Mouse (Mus musculus): ENCODE results near the gene Exoc4. TPM values are rescaled to one million over a fixed set of nuclear protein-coding genes. Genes with fewer than 3 reads are reported as not detected.

Gene Exoc4
- total and polyA plus RNA-seq, 3 experiments: 10.5 to 86.2 (median 80.5) TPM

- no peaks in the 10 kb centered on the region for H3K27me3 ChIP-seq (ENCODE audit: insufficient read depth, low read length)
- no peak for TF ChIP-seq TAL1 (conservative IDR thresholded peaks at IDR 0.05; ENCODE audit: low read depth, low read length)
- TF ChIP-seq GATA2 (IDR thresholded peaks at IDR 0.05; ENCODE audit: borderline replicate concordance, low read depth, low read length): no peak
- TF ChIP-seq POLR2AphosphoS5 (IDR thresholded peaks at IDR 0.05; ENCODE audit: insufficient replicate concordance, low read depth, low read length): no peak
- no peak for TF ChIP-seq CTCF (IDR thresholded peaks at IDR 0.05; ENCODE audit: low read depth, low read length)
- TF ChIP-seq GATA1 (IDR thresholded peaks at IDR 0.05; ENCODE audit: borderline replicate concordance, low read length): no peak
- H3K36me3 ChIP-seq (replicated peaks): peaks cover 5% of the 10 kb centered on the region
- no peaks in the 10 kb centered on the region for H3K9me3 ChIP-seq (replicated peaks)
- H3K4me3 ChIP-seq (ENCODE audit: low read depth, low read length): no peak overlapping the region
- no peak for DNase-seq (ENCODE audit: low spot score)
- ATAC-seq (ENCODE audit: extremely low read depth, insufficient number of reproducible peaks, low FRiP score, poor library complexity, severe bottlenecking): no peak
- H3K4me1 ChIP-seq (ENCODE audit: insufficient read depth, low read depth, low read length): no peaks in the 10 kb centered on the region
Measured at GRCm38 (mm10) chr6:33792604-33793003, 543.7 kb downstream of the Exoc4 start.

GRCm38 (mm10) chr6:33801254-33801653 is 552.4 kb downstream of the Exoc4 start:
- peaks cover 5% of the 10 kb centered on the region for H3K36me3 ChIP-seq (replicated peaks)
- no peak for ATAC-seq (ENCODE audit: extremely low read depth, insufficient number of reproducible peaks, low FRiP score, poor library complexity, severe bottlenecking)
- H3K4me1 ChIP-seq (ENCODE audit: insufficient read depth, low read depth, low read length): no peaks in the 10 kb centered on the region
- H3K9me3 ChIP-seq (replicated peaks): no peaks in the 10 kb centered on the region
- TF ChIP-seq CTCF (IDR thresholded peaks at IDR 0.05; ENCODE audit: low read depth, low read length) (no peak), GATA1 (IDR thresholded peaks at IDR 0.05; ENCODE audit: borderline replicate concordance, low read length) (no peak), POLR2AphosphoS5 (IDR thresholded peaks at IDR 0.05; ENCODE audit: insufficient replicate concordance, low read depth, low read length) (no peak), GATA2 (IDR thresholded peaks at IDR 0.05; ENCODE audit: borderline replicate concordance, low read depth, low read length) (no peak), TAL1 (conservative IDR thresholded peaks at IDR 0.05; ENCODE audit: low read depth, low read length) (no peak)
- H3K27me3 ChIP-seq (ENCODE audit: insufficient read depth, low read length): no peaks in the 10 kb centered on the region
- no peak for DNase-seq (ENCODE audit: low spot score)
- no peak overlapping the region for H3K4me3 ChIP-seq (ENCODE audit: low read depth, low read length)

GRCm38 (mm10) chr6:33803481-33804098 is 554.7 kb downstream of the Exoc4 start:
- no peak for ATAC-seq (ENCODE audit: extremely low read depth, insufficient number of reproducible peaks, low FRiP score, poor library complexity, severe bottlenecking)
- Histone ChIP-seq H3K4me3 (ENCODE audit: low read depth, low read length) (no peak overlapping the region), H3K36me3 (replicated peaks) (peaks cover 2% of the 10 kb centered on the region), H3K9me3 (replicated peaks) (no peaks in the 10 kb centered on the region), H3K4me1 (ENCODE audit: insufficient read depth, low read depth, low read length) (no peaks in the 10 kb centered on the region), H3K27me3 (ENCODE audit: insufficient read depth, low read length) (no peaks in the 10 kb centered on the region)
- no peak for DNase-seq (ENCODE audit: low spot score)
- TF ChIP-seq GATA1 (IDR thresholded peaks at IDR 0.05; ENCODE audit: borderline replicate concordance, low read length): no peak
- TF ChIP-seq POLR2AphosphoS5 (IDR thresholded peaks at IDR 0.05; ENCODE audit: insufficient replicate concordance, low read depth, low read length): no peak
- no peak for TF ChIP-seq GATA2 (IDR thresholded peaks at IDR 0.05; ENCODE audit: borderline replicate concordance, low read depth, low read length)
- TF ChIP-seq TAL1 (conservative IDR thresholded peaks at IDR 0.05; ENCODE audit: low read depth, low read length): no peak
- TF ChIP-seq CTCF (IDR thresholded peaks at IDR 0.05; ENCODE audit: low read depth, low read length): no peak

GRCm38 (mm10) chr6:33804775-33805174 is 555.9 kb downstream of the Exoc4 start:
- Histone ChIP-seq H3K4me3 (ENCODE audit: low read depth, low read length) (no peak overlapping the region), H3K27me3 (ENCODE audit: insufficient read depth, low read length) (no peaks in the 10 kb centered on the region), H3K36me3 (replicated peaks) (peaks cover 2% of the 10 kb centered on the region), H3K4me1 (ENCODE audit: insufficient read depth, low read depth, low read length) (no peaks in the 10 kb centered on the region), H3K9me3 (replicated peaks) (no peaks in the 10 kb centered on the region)
- ATAC-seq (ENCODE audit: extremely low read depth, insufficient number of reproducible peaks, low FRiP score, poor library complexity, severe bottlenecking) (no peak), DNase-seq (ENCODE audit: low spot score) (no peak)
- TF ChIP-seq CTCF (IDR thresholded peaks at IDR 0.05; ENCODE audit: low read depth, low read length) (no peak), POLR2AphosphoS5 (IDR thresholded peaks at IDR 0.05; ENCODE audit: insufficient replicate concordance, low read depth, low read length) (no peak), GATA2 (IDR thresholded peaks at IDR 0.05; ENCODE audit: borderline replicate concordance, low read depth, low read length) (no peak), TAL1 (conservative IDR thresholded peaks at IDR 0.05; ENCODE audit: low read depth, low read length) (no peak), GATA1 (IDR thresholded peaks at IDR 0.05; ENCODE audit: borderline replicate concordance, low read length) (no peak)

- H3K27me3 ChIP-seq (ENCODE audit: insufficient read depth, low read length): no peaks in the 10 kb centered on the region
- TF ChIP-seq CTCF (IDR thresholded peaks at IDR 0.05; ENCODE audit: low read depth, low read length) (no peak), GATA2 (IDR thresholded peaks at IDR 0.05; ENCODE audit: borderline replicate concordance, low read depth, low read length) (no peak), TAL1 (conservative IDR thresholded peaks at IDR 0.05; ENCODE audit: low read depth, low read length) (no peak), POLR2AphosphoS5 (IDR thresholded peaks at IDR 0.05; ENCODE audit: insufficient replicate concordance, low read depth, low read length) (no peak), GATA1 (IDR thresholded peaks at IDR 0.05; ENCODE audit: borderline replicate concordance, low read length) (no peak)
- H3K9me3 ChIP-seq (replicated peaks): no peaks in the 10 kb centered on the region
- H3K36me3 ChIP-seq (replicated peaks): no peaks in the 10 kb centered on the region
- DNase-seq (ENCODE audit: low spot score) (no peak), ATAC-seq (ENCODE audit: extremely low read depth, insufficient number of reproducible peaks, low FRiP score, poor library complexity, severe bottlenecking) (no peak)
- no peaks in the 10 kb centered on the region for H3K4me1 ChIP-seq (ENCODE audit: insufficient read depth, low read depth, low read length)
- no peak overlapping the region for H3K4me3 ChIP-seq (ENCODE audit: low read depth, low read length)
Measured at GRCm38 (mm10) chr6:33806072-33806782, 557.3 kb downstream of the Exoc4 start.

GRCm38 (mm10) chr6:33814386-33814785 is 565.5 kb downstream of the Exoc4 start:
- ATAC-seq (ENCODE audit: extremely low read depth, insufficient number of reproducible peaks, low FRiP score, poor library complexity, severe bottlenecking) (no peak), DNase-seq (ENCODE audit: low spot score) (no peak)
- no peak for TF ChIP-seq POLR2AphosphoS5 (IDR thresholded peaks at IDR 0.05; ENCODE audit: insufficient replicate concordance, low read depth, low read length)
- TF ChIP-seq GATA1 (IDR thresholded peaks at IDR 0.05; ENCODE audit: borderline replicate concordance, low read length): no peak
- no peak for TF ChIP-seq CTCF (IDR thresholded peaks at IDR 0.05; ENCODE audit: low read depth, low read length)
- TF ChIP-seq GATA2 (IDR thresholded peaks at IDR 0.05; ENCODE audit: borderline replicate concordance, low read depth, low read length): no peak
- no peak for TF ChIP-seq TAL1 (conservative IDR thresholded peaks at IDR 0.05; ENCODE audit: low read depth, low read length)
- Histone ChIP-seq H3K4me1 (ENCODE audit: insufficient read depth, low read depth, low read length) (no peaks in the 10 kb centered on the region), H3K27me3 (ENCODE audit: insufficient read depth, low read length) (no peaks in the 10 kb centered on the region), H3K36me3 (replicated peaks) (peaks cover 6% of the 10 kb centered on the region), H3K4me3 (ENCODE audit: low read depth, low read length) (no peak overlapping the region), H3K9me3 (replicated peaks) (no peaks in the 10 kb centered on the region)

Measured in G1E (cell line).